Mouse (Mus musculus): ENCODE data around the gene Lnx2. TPM values are rescaled to one million over a fixed set of nuclear protein-coding genes. Genes with fewer than 3 reads are reported as not detected.

The Lnx2 gene
- polyA plus RNA-seq (2015; fragmentation: Nextera tagmentation; extraction: Ambion mirVana), result 19.7 and 19.8 TPM in 2 replicates

- under 1% methylated on average over 62 of the region's 65 CpGs for WGBS
- no peaks in the 10 kb centered on the region for H3K27me3 ChIP-seq (ENCODE audit: control insufficient read depth, insufficient read depth, low read depth, low read length)
- peak within 1 kb of the TSS; percentile 98 for H3K27ac ChIP-seq (ENCODE audit: low read length)
- H3K4me3 ChIP-seq (ENCODE audit: low read length), result peak within 1 kb of the TSS; percentile 79
- no peaks in the 10 kb centered on the region for H3K36me3 ChIP-seq (ENCODE audit: control insufficient read depth, insufficient read depth, low read length)
- H3K9ac ChIP-seq (ENCODE audit: low read length), result peak within 1 kb of the TSS; percentile 87
- peak; percentile 96 for ATAC-seq (ENCODE audit: low read depth)
- peaks cover 31% of the 10 kb centered on the region for H3K4me1 ChIP-seq (replicated peaks; ENCODE audit: control insufficient read depth, insufficient read depth, low read length)
- no peaks in the 10 kb centered on the region for H3K9me3 ChIP-seq (ENCODE audit: control insufficient read depth, low read length)
- peak within 1 kb of the TSS; percentile 91 for H3K4me2 ChIP-seq (ENCODE audit: low read depth, low read length)
Measured at GRCm38 (mm10) chr5:147076026-147076798, at the start of gene Lnx2. Gene Lnx2, minus strand, starts transcription at chr5:147076586.

- Histone ChIP-seq H3K9me3 (ENCODE audit: control insufficient read depth, low read length) (peaks cover 3% of the 10 kb centered on the region), H3K4me3 (ENCODE audit: low read length) (no peak overlapping the region), H3K27ac (ENCODE audit: low read length) (no peak overlapping the region), H3K4me2 (ENCODE audit: low read depth, low read length) (no peak overlapping the region), H3K27me3 (ENCODE audit: control insufficient read depth, insufficient read depth, low read depth, low read length) (no peaks in the 10 kb centered on the region), H3K4me1 (replicated peaks; ENCODE audit: control insufficient read depth, insufficient read depth, low read length) (no peaks in the 10 kb centered on the region), H3K9ac (ENCODE audit: low read length) (no peak overlapping the region), H3K36me3 (ENCODE audit: control insufficient read depth, insufficient read depth, low read length) (no peaks in the 10 kb centered on the region)
- ATAC-seq (ENCODE audit: low read depth), result no peak
- 85% methylated on average over 13 of the region's 13 CpGs for WGBS
Measured at GRCm38 (mm10) chr5:147125542-147126185, 49.3 kb upstream of the Lnx2 start.

- Histone ChIP-seq H3K4me1 (replicated peaks; ENCODE audit: control insufficient read depth, insufficient read depth, low read length) (no peaks in the 10 kb centered on the region), H3K27me3 (ENCODE audit: control insufficient read depth, insufficient read depth, low read depth, low read length) (no peaks in the 10 kb centered on the region), H3K4me3 (ENCODE audit: low read length) (no peak overlapping the region), H3K9ac (ENCODE audit: low read length) (no peak overlapping the region), H3K27ac (ENCODE audit: low read length) (no peak overlapping the region), H3K4me2 (ENCODE audit: low read depth, low read length) (no peak overlapping the region), H3K36me3 (ENCODE audit: control insufficient read depth, insufficient read depth, low read length) (no peaks in the 10 kb centered on the region), H3K9me3 (ENCODE audit: control insufficient read depth, low read length) (peaks cover 3% of the 10 kb centered on the region)
- WGBS, result 63% methylated on average over 9 of the region's 9 CpGs
- ATAC-seq (ENCODE audit: low read depth), result no peak
Measured at GRCm38 (mm10) chr5:147124794-147125193, 48.4 kb upstream of the Lnx2 start.

GRCm38 (mm10) chr5:147121146-147121545 lies 44.8 kb upstream of the Lnx2 start:
- no peak overlapping the region for H3K27ac ChIP-seq (ENCODE audit: low read length)
- no peaks in the 10 kb centered on the region for H3K36me3 ChIP-seq (ENCODE audit: control insufficient read depth, insufficient read depth, low read length)
- no peak overlapping the region for H3K9ac ChIP-seq (ENCODE audit: low read length)
- no peak for ATAC-seq (ENCODE audit: low read depth)
- H3K4me1 ChIP-seq (replicated peaks; ENCODE audit: control insufficient read depth, insufficient read depth, low read length), result no peaks in the 10 kb centered on the region
- H3K27me3 ChIP-seq (ENCODE audit: control insufficient read depth, insufficient read depth, low read depth, low read length), result no peaks in the 10 kb centered on the region
- peaks cover 3% of the 10 kb centered on the region for H3K9me3 ChIP-seq (ENCODE audit: control insufficient read depth, low read length)
- no peak overlapping the region for H3K4me3 ChIP-seq (ENCODE audit: low read length)
- no peak overlapping the region for H3K4me2 ChIP-seq (ENCODE audit: low read depth, low read length)
- 88% methylated on average over 4 of the region's 4 CpGs for WGBS

GRCm38 (mm10) chr5:147117027-147117426 lies 40.6 kb upstream of the Lnx2 start:
- Histone ChIP-seq H3K4me1 (replicated peaks; ENCODE audit: control insufficient read depth, insufficient read depth, low read length) (no peaks in the 10 kb centered on the region), H3K36me3 (ENCODE audit: control insufficient read depth, insufficient read depth, low read length) (peaks cover 8% of the 10 kb centered on the region), H3K4me3 (ENCODE audit: low read length) (no peak overlapping the region), H3K4me2 (ENCODE audit: low read depth, low read length) (no peak overlapping the region), H3K9ac (ENCODE audit: low read length) (no peak overlapping the region), H3K27me3 (ENCODE audit: control insufficient read depth, insufficient read depth, low read depth, low read length) (no peaks in the 10 kb centered on the region), H3K27ac (ENCODE audit: low read length) (no peak overlapping the region), H3K9me3 (ENCODE audit: control insufficient read depth, low read length) (peaks cover 3% of the 10 kb centered on the region)
- WGBS, result 40% methylated on average over 6 of the region's 6 CpGs
- no peak for ATAC-seq (ENCODE audit: low read depth)

- no peaks in the 10 kb centered on the region for H3K4me1 ChIP-seq (replicated peaks; ENCODE audit: control insufficient read depth, insufficient read depth, low read length)
- no peaks in the 10 kb centered on the region for H3K27me3 ChIP-seq (ENCODE audit: control insufficient read depth, insufficient read depth, low read depth, low read length)
- no peak overlapping the region for H3K4me3 ChIP-seq (ENCODE audit: low read length)
- ATAC-seq (ENCODE audit: low read depth), result no peak
- H3K9ac ChIP-seq (ENCODE audit: low read length), result no peak overlapping the region
- H3K36me3 ChIP-seq (ENCODE audit: control insufficient read depth, insufficient read depth, low read length), result peaks cover 17% of the 10 kb centered on the region
- no peak overlapping the region for H3K27ac ChIP-seq (ENCODE audit: low read length)
- no peaks in the 10 kb centered on the region for H3K9me3 ChIP-seq (ENCODE audit: control insufficient read depth, low read length)
- WGBS, result 86% methylated on average over 4 of the region's 4 CpGs
- H3K4me2 ChIP-seq (ENCODE audit: low read depth, low read length), result no peak overlapping the region
Measured at GRCm38 (mm10) chr5:147115631-147116030, 39.2 kb upstream of the Lnx2 start.

GRCm38 (mm10) chr5:147114738-147115137 lies 38.4 kb upstream of the Lnx2 start:
- no peak overlapping the region for H3K27ac ChIP-seq (ENCODE audit: low read length)
- no peak overlapping the region for H3K4me3 ChIP-seq (ENCODE audit: low read length)
- WGBS, result 78% methylated on average over 7 of the region's 7 CpGs
- no peak overlapping the region for H3K9ac ChIP-seq (ENCODE audit: low read length)
- no peaks in the 10 kb centered on the region for H3K9me3 ChIP-seq (ENCODE audit: control insufficient read depth, low read length)
- peaks cover 17% of the 10 kb centered on the region for H3K36me3 ChIP-seq (ENCODE audit: control insufficient read depth, insufficient read depth, low read length)
- H3K4me1 ChIP-seq (replicated peaks; ENCODE audit: control insufficient read depth, insufficient read depth, low read length), result no peaks in the 10 kb centered on the region
- ATAC-seq (ENCODE audit: low read depth), result no peak
- no peak overlapping the region for H3K4me2 ChIP-seq (ENCODE audit: low read depth, low read length)
- no peaks in the 10 kb centered on the region for H3K27me3 ChIP-seq (ENCODE audit: control insufficient read depth, insufficient read depth, low read depth, low read length)

- Histone ChIP-seq H3K4me1 (replicated peaks; ENCODE audit: control insufficient read depth, insufficient read depth, low read length) (no peaks in the 10 kb centered on the region), H3K27ac (ENCODE audit: low read length) (no peak overlapping the region), H3K9ac (ENCODE audit: low read length) (no peak overlapping the region), H3K4me3 (ENCODE audit: low read length) (no peak overlapping the region), H3K9me3 (ENCODE audit: control insufficient read depth, low read length) (no peaks in the 10 kb centered on the region), H3K27me3 (ENCODE audit: control insufficient read depth, insufficient read depth, low read depth, low read length) (no peaks in the 10 kb centered on the region), H3K36me3 (ENCODE audit: control insufficient read depth, insufficient read depth, low read length) (peaks cover 28% of the 10 kb centered on the region), H3K4me2 (ENCODE audit: low read depth, low read length) (no peak overlapping the region)
- WGBS, result 87% methylated on average over 13 of the region's 13 CpGs
- ATAC-seq (ENCODE audit: low read depth), result no peak
Measured at GRCm38 (mm10) chr5:147108861-147109591, 32.6 kb upstream of the Lnx2 start.

GRCm38 (mm10) chr5:147107276-147107675 lies 30.9 kb upstream of the Lnx2 start:
- Histone ChIP-seq H3K4me2 (ENCODE audit: low read depth, low read length) (no peak overlapping the region), H3K27me3 (ENCODE audit: control insufficient read depth, insufficient read depth, low read depth, low read length) (no peaks in the 10 kb centered on the region), H3K9ac (ENCODE audit: low read length) (no peak overlapping the region), H3K27ac (ENCODE audit: low read length) (no peak overlapping the region), H3K9me3 (ENCODE audit: control insufficient read depth, low read length) (no peaks in the 10 kb centered on the region), H3K4me3 (ENCODE audit: low read length) (no peak overlapping the region), H3K4me1 (replicated peaks; ENCODE audit: control insufficient read depth, insufficient read depth, low read length) (no peaks in the 10 kb centered on the region), H3K36me3 (ENCODE audit: control insufficient read depth, insufficient read depth, low read length) (peaks cover 21% of the 10 kb centered on the region)
- no peak for ATAC-seq (ENCODE audit: low read depth)
- WGBS, result 93% methylated on average over 3 of the region's 3 CpGs
